Mouse (Mus musculus) heart, embryonic 12.5 days (tissue): ENCODE measurements around the gene Celf2. TPM values are rescaled to one million over a fixed set of nuclear protein-coding genes. Genes with fewer than 3 reads are reported as not detected.

Source experiments
- ATAC-seq: fragments of 200-750 bp; cut with Nextera tagmentation; 2 replicates; pipeline ENCODE4 v1.8.0; 2017; ENCODE audit warnings: moderate TSS enrichment, moderate library complexity; ENCODE audit not compliant: insufficient number of reproducible peaks, low FRiP score
- H3K27ac ChIP-seq: fragments of 300-500 bp; sonication (generic); 2 replicates; pipeline ENCODE4 v1.5.1; 2016; ENCODE audit warnings: mild to moderate bottlenecking, moderate library complexity; ENCODE audit not compliant: poor library complexity, severe bottlenecking
- H3K27me3 ChIP-seq: fragments of 300-500 bp; sonication (generic); replicated peaks from 2 replicates; pipeline ENCODE4 v1.6.1; 2016; ENCODE audit warnings: mild to moderate bottlenecking, moderate library complexity
- H3K36me3 ChIP-seq: fragments of 300-500 bp; sonication (generic); 2 replicates; pipeline ENCODE4 v1.6.1; 2016; ENCODE audit warnings: mild to moderate bottlenecking, moderate library complexity
- H3K4me1 ChIP-seq: fragments of 300-500 bp; sonication (generic); replicated peaks from 2 replicates; pipeline ENCODE4 v1.6.1; 2016; ENCODE audit warnings: mild to moderate bottlenecking
- H3K4me2 ChIP-seq: fragments of 300-500 bp; sonication (generic); 2 replicates; pipeline ENCODE4 v1.6.1; 2016; ENCODE audit warnings: mild to moderate bottlenecking, moderate library complexity
- H3K4me3 ChIP-seq: fragments of 300-500 bp; sonication (generic); 2 replicates; pipeline ENCODE4 v1.5.1; 2016; ENCODE audit warnings: mild to moderate bottlenecking
- H3K9ac ChIP-seq: fragments of 300-500 bp; sonication (generic); 2 replicates; pipeline ENCODE4 v1.6.1; 2016; ENCODE audit warnings: mild to moderate bottlenecking, moderate library complexity
- H3K9me3 ChIP-seq: fragments of 300-500 bp; sonication (generic); replicated peaks from 2 replicates; pipeline ENCODE4 v1.6.1; 2016; ENCODE audit warnings: mild to moderate bottlenecking, moderate library complexity
- WGBS: fragments of 180-500 bp; shearing (Covaris S2); methylation state at CpG from one replicate; pipeline ENCODE4 v1.1.7; 2016; 5-methylcytosine and 5-hydroxymethylcytosine counted together
- polyA plus RNA-seq: library from polyadenylated mRNA; unstranded; fragments of >200 nt; fragmentation: Nextera tagmentation; extraction: Ambion mirVana; gene quantifications from 2 replicates; pipeline ENCODE4 v1.2.1, GENCODE M21; 2016

Gene Celf2
- polyA plus RNA-seq, 1 experiment from 2014 or later, result 65.8 TPM

GRCm38 (mm10) chr2:7526696-7527095 is 17.3 kb upstream of the Celf2 start:
- H3K4me2 ChIP-seq, result no peak overlapping the region
- H3K36me3 ChIP-seq, result no peaks in the 10 kb centered on the region
- ATAC-seq, result no peak
- H3K4me3 ChIP-seq, result no peak overlapping the region
- H3K9ac ChIP-seq, result no peak overlapping the region
- H3K27me3 ChIP-seq, result no peaks in the 10 kb centered on the region
- peak overlapping the region; percentile 68; the same call in 1 of the 2 replicates for H3K27ac ChIP-seq
- no peaks in the 10 kb centered on the region for H3K9me3 ChIP-seq
- WGBS, result 23% methylated on average over 6 of the region's 6 CpGs
- H3K4me1 ChIP-seq, result 0 out of 2 replicates have a peak, but pooled peaks cover 8% of the 10 kb centered on the region

- H3K4me3 ChIP-seq, result no peak overlapping the region
- H3K36me3 ChIP-seq, result no peaks in the 10 kb centered on the region
- H3K4me2 ChIP-seq, result no peak overlapping the region
- H3K9me3 ChIP-seq, result no peaks in the 10 kb centered on the region
- no peak for ATAC-seq
- no peaks in the 10 kb centered on the region for H3K4me1 ChIP-seq
- no peak overlapping the region for H3K9ac ChIP-seq
- 64% methylated on average over 1 of the region's 1 CpGs for WGBS
- H3K27ac ChIP-seq, result no peak overlapping the region
- no peaks in the 10 kb centered on the region for H3K27me3 ChIP-seq
Observed at GRCm38 (mm10) chr2:7519473-7519872, 10.1 kb upstream of the Celf2 start.

GRCm38 (mm10) chr2:7493420-7493819 is 15.9 kb downstream of the Celf2 start:
- ATAC-seq, result no peak
- H3K9ac ChIP-seq, result no peak overlapping the region
- H3K27me3 ChIP-seq, result no peaks in the 10 kb centered on the region
- H3K4me3 ChIP-seq, result no peak overlapping the region
- H3K4me1 ChIP-seq, result no peaks in the 10 kb centered on the region
- no peaks in the 10 kb centered on the region for H3K9me3 ChIP-seq
- no peak overlapping the region for H3K4me2 ChIP-seq
- H3K27ac ChIP-seq, result no peak overlapping the region
- H3K36me3 ChIP-seq, result no peaks in the 10 kb centered on the region

- H3K27ac ChIP-seq, result no peak overlapping the region
- no peaks in the 10 kb centered on the region for H3K36me3 ChIP-seq
- no peaks in the 10 kb centered on the region for H3K4me1 ChIP-seq
- no peaks in the 10 kb centered on the region for H3K27me3 ChIP-seq
- no peaks in the 10 kb centered on the region for H3K9me3 ChIP-seq
- H3K4me2 ChIP-seq, result no peak overlapping the region
- WGBS, result 43% methylated on average over 2 of the region's 2 CpGs
- no peak for ATAC-seq
- no peak overlapping the region for H3K9ac ChIP-seq
- H3K4me3 ChIP-seq, result no peak overlapping the region
Observed at GRCm38 (mm10) chr2:7484974-7485373, 24.4 kb downstream of the Celf2 start.

GRCm38 (mm10) chr2:7482062-7482461 is 27.3 kb downstream of the Celf2 start:
- H3K36me3 ChIP-seq, result no peaks in the 10 kb centered on the region
- no peaks in the 10 kb centered on the region for H3K27me3 ChIP-seq
- no peaks in the 10 kb centered on the region for H3K4me1 ChIP-seq
- no peaks in the 10 kb centered on the region for H3K9me3 ChIP-seq
- ATAC-seq, result no peak
- no peak overlapping the region for H3K4me2 ChIP-seq
- H3K4me3 ChIP-seq, result no peak overlapping the region
- H3K27ac ChIP-seq, result no peak overlapping the region
- H3K9ac ChIP-seq, result no peak overlapping the region
- 73% methylated on average over 4 of the region's 4 CpGs for WGBS

- Histone ChIP-seq H3K27ac (no peak overlapping the region), H3K4me2 (no peak overlapping the region), H3K27me3 (no peaks in the 10 kb centered on the region), H3K4me1 (no peaks in the 10 kb centered on the region), H3K36me3 (no peaks in the 10 kb centered on the region), H3K4me3 (no peak overlapping the region), H3K9ac (no peak overlapping the region), H3K9me3 (no peaks in the 10 kb centered on the region)
- 69% methylated on average over 5 of the region's 5 CpGs for WGBS
- no peak for ATAC-seq
Observed at GRCm38 (mm10) chr2:7460329-7461056, 48.9 kb downstream of the Celf2 start.

GRCm38 (mm10) chr2:7438721-7439282 is 70.6 kb downstream of the Celf2 start:
- Histone ChIP-seq H3K36me3 (no peaks in the 10 kb centered on the region), H3K4me1 (no peaks in the 10 kb centered on the region), H3K4me3 (no peak overlapping the region), H3K27ac (no peak overlapping the region), H3K9ac (no peak overlapping the region), H3K9me3 (no peaks in the 10 kb centered on the region), H3K4me2 (no peak overlapping the region), H3K27me3 (no peaks in the 10 kb centered on the region)
- 77% methylated on average over 8 of the region's 8 CpGs for WGBS
- ATAC-seq, result no peak

- Histone ChIP-seq H3K4me1 (no peaks in the 10 kb centered on the region), H3K27ac (no peak overlapping the region), H3K36me3 (no peaks in the 10 kb centered on the region), H3K4me3 (no peak overlapping the region), H3K4me2 (no peak overlapping the region), H3K27me3 (no peaks in the 10 kb centered on the region), H3K9me3 (no peaks in the 10 kb centered on the region), H3K9ac (no peak overlapping the region)
- ATAC-seq, result no peak
- 84% methylated on average over 1 of the region's 1 CpGs for WGBS
Observed at GRCm38 (mm10) chr2:7426481-7426880, 82.9 kb downstream of the Celf2 start.

GRCm38 (mm10) chr2:7400530-7400929 is 108.8 kb downstream of the Celf2 start:
- H3K36me3 ChIP-seq, result no peaks in the 10 kb centered on the region
- H3K27ac ChIP-seq, result no peak overlapping the region
- H3K4me1 ChIP-seq, result no peaks in the 10 kb centered on the region
- no peaks in the 10 kb centered on the region for H3K9me3 ChIP-seq
- H3K27me3 ChIP-seq, result no peaks in the 10 kb centered on the region
- no peak overlapping the region for H3K4me2 ChIP-seq
- no peak overlapping the region for H3K4me3 ChIP-seq
- no peak overlapping the region for H3K9ac ChIP-seq
- whole genome bisulfite sequencing, result 77% methylated on average over 3 of the region's 3 CpGs
- ATAC-seq, result no peak

- H3K4me2 ChIP-seq, result peak overlapping the region; percentile 26
- no peak overlapping the region for H3K4me3 ChIP-seq
- no peak overlapping the region for H3K9ac ChIP-seq
- no peaks in the 10 kb centered on the region for H3K4me1 ChIP-seq
- ATAC-seq, result no peak
- H3K27ac ChIP-seq, result no peak overlapping the region
- H3K27me3 ChIP-seq, result no peaks in the 10 kb centered on the region
- H3K9me3 ChIP-seq, result no peaks in the 10 kb centered on the region
- WGBS, result 45% methylated on average over 8 of the region's 8 CpGs
- H3K36me3 ChIP-seq, result no peaks in the 10 kb centered on the region
Observed at GRCm38 (mm10) chr2:7395935-7396334, 113.4 kb downstream of the Celf2 start.

GRCm38 (mm10) chr2:7395473-7395872 is 113.9 kb downstream of the Celf2 start:
- no peak overlapping the region for H3K27ac ChIP-seq
- no peak overlapping the region for H3K4me3 ChIP-seq
- no peaks in the 10 kb centered on the region for H3K36me3 ChIP-seq
- 61% methylated on average over 7 of the region's 7 CpGs for WGBS
- no peak overlapping the region for H3K9ac ChIP-seq
- ATAC-seq, result no peak
- H3K27me3 ChIP-seq, result no peaks in the 10 kb centered on the region
- H3K4me1 ChIP-seq, result no peaks in the 10 kb centered on the region
- H3K9me3 ChIP-seq, result no peaks in the 10 kb centered on the region
- peak overlapping the region; percentile 26 for H3K4me2 ChIP-seq

GRCm38 (mm10) chr2:7392500-7392899 is 116.9 kb downstream of the Celf2 start:
- Histone ChIP-seq H3K4me3 (no peak overlapping the region), H3K36me3 (no peaks in the 10 kb centered on the region), H3K27me3 (no peaks in the 10 kb centered on the region), H3K9ac (no peak overlapping the region), H3K4me2 (no peak overlapping the region), H3K4me1 (no peaks in the 10 kb centered on the region), H3K9me3 (no peaks in the 10 kb centered on the region), H3K27ac (no peak overlapping the region)
- ATAC-seq, result no peak
- WGBS, result 79% methylated on average over 2 of the region's 2 CpGs
